Mouse (Mus musculus): ENCODE results near the gene Card9.
"Not testable (repeated sequence)": the region's sequence is repeated elsewhere in the genome, so short reads cannot be mapped to it uniquely, and the experiment has no call there.

The Card9 gene

GRCm38 (mm10) chr2:26360772-26361171, at the start of gene Card9:
Gene Card9, minus strand, starts transcription at chr2:26360918.
- DNase-seq: peak; percentile 97

- no peak for DNase-seq
Observed at GRCm38 (mm10) chr2:26410091-26410490, 49.4 kb upstream of the Card9 start.

GRCm38 (mm10) chr2:26409362-26409761, 48.6 kb upstream of the Card9 start:
- DNase-seq: no peak

- DNase-seq: peak; percentile 99
Observed at GRCm38 (mm10) chr2:26408515-26409356, 48.0 kb upstream of the Card9 start, which contains the start of gene Inpp5e. Gene Inpp5e, minus strand, starts transcription at chr2:26409203.

GRCm38 (mm10) chr2:26403306-26403705, 42.6 kb upstream of the Card9 start:
- no peak for DNase-seq

- no peak for DNase-seq
Observed at GRCm38 (mm10) chr2:26402265-26402664, 41.5 kb upstream of the Card9 start.

GRCm38 (mm10) chr2:26401023-26401422, 40.3 kb upstream of the Card9 start:
- DNase-seq: no peak

GRCm38 (mm10) chr2:26400296-26400695, 39.6 kb upstream of the Card9 start:
- no peak for DNase-seq

- DNase-seq: peak; percentile 98
Observed at GRCm38 (mm10) chr2:26399647-26400046, 38.9 kb upstream of the Card9 start.

- DNase-seq: peak; percentile 95
Observed at GRCm38 (mm10) chr2:26398978-26399377, 38.3 kb upstream of the Card9 start.

GRCm38 (mm10) chr2:26391617-26392016, 30.9 kb upstream of the Card9 start:
- DNase-seq: peak; percentile 91

- no peak for DNase-seq
Observed at GRCm38 (mm10) chr2:26390954-26391353, 30.2 kb upstream of the Card9 start.

GRCm38 (mm10) chr2:26389154-26389690, 28.5 kb upstream of the Card9 start, which contains the start of the genes Entr1 and Pmpca:
Gene Entr1, minus strand, starts transcription at chr2:26389316.
Gene Pmpca, plus strand, starts transcription at chr2:26389339.
- DNase-seq: peak; percentile 99

- DNase-seq: no peak
Observed at GRCm38 (mm10) chr2:26388682-26389153, 28.0 kb upstream of the Card9 start.

- DNase-seq: no peak
Observed at GRCm38 (mm10) chr2:26387713-26388112, 27.0 kb upstream of the Card9 start.

GRCm38 (mm10) chr2:26380871-26381270, 20.2 kb upstream of the Card9 start:
- not testable (repeated sequence) for DNase-seq

GRCm38 (mm10) chr2:26380131-26380771, 19.5 kb upstream of the Card9 start, which contains the start of gene Snapc4:
Gene Snapc4, minus strand, starts transcription at chr2:26380653.
- peak; percentile 98 for DNase-seq

GRCm38 (mm10) chr2:26372396-26372795, 11.7 kb upstream of the Card9 start:
- no peak for DNase-seq

GRCm38 (mm10) chr2:26368572-26368971, 7.9 kb upstream of the Card9 start:
- DNase-seq: peak; percentile 98

- peak; percentile 90 for DNase-seq
Observed at GRCm38 (mm10) chr2:26367911-26368310, 7.2 kb upstream of the Card9 start.

- DNase-seq: peak; percentile 98
Observed at GRCm38 (mm10) chr2:26364738-26365465, 4.2 kb upstream of the Card9 start.

GRCm38 (mm10) chr2:26363481-26363880, 2.8 kb upstream of the Card9 start:
- peak; percentile 90 for DNase-seq

GRCm38 (mm10) chr2:26362991-26363390, 2.3 kb upstream of the Card9 start:
- peak; percentile 90 for DNase-seq

Measured in heart, adult 11 months (tissue).